Mouse (Mus musculus): ENCODE results near the gene Mboat1.

- TF ChIP-seq CTCF (IDR thresholded peaks at IDR 0.05; ENCODE audit: extremely low read depth, insufficient read length, insufficient replicate concordance, low read depth, low read length) (no peak), POLR2A (IDR thresholded peaks at IDR 0.05; ENCODE audit: low read depth, low read length) (no peak)
Measured at GRCm38 (mm10) chr13:30109001-30109600, 27.2 kb upstream of the Mboat1 start.
